In genomic region chr12:51103541-51104042, GRCm38 (mm10) we compare ENCODE assay signal across 25 mouse cellular contexts.
"Had no signal": no experiment of that assay in that cellular context is flagged by ENCODE, and none has a peak within 500 bp of the region (broad histone marks: within the 10 kb centered on the region; RNA-seq: fewer than 3 reads in every experiment).

No protein-coding gene starts in this region.

- H3K27me3 ChIP-seq: heart, embryonic 13.5 days; heart, embryonic 15.5 days; hindbrain, embryonic 13.5 days; hindbrain, embryonic 15.5 days; kidney, embryonic 15.5 days; limb, embryonic 13.5 days had no signal

- H3K9ac ChIP-seq: forebrain, postnatal 0 days; heart, embryonic 13.5 days; heart, embryonic 15.5 days; hindbrain, embryonic 13.5 days; hindbrain, embryonic 15.5 days; kidney, embryonic 15.5 days; limb, embryonic 13.5 days had no signal

- H3K4me3 ChIP-seq: heart, adult 2 months; heart, embryonic 13.5 days; heart, embryonic 15.5 days; hindbrain, embryonic 13.5 days; hindbrain, embryonic 15.5 days; kidney, embryonic 15.5 days; limb, embryonic 13.5 days had no signal

- H3K27ac ChIP-seq: heart, adult 2 months; heart, embryonic 13.5 days; heart, embryonic 15.5 days; hindbrain, embryonic 13.5 days; hindbrain, embryonic 15.5 days; hindbrain, postnatal 0 days; kidney, embryonic 15.5 days; kidney, postnatal 0 days; limb, embryonic 13.5 days had no signal

- ATAC-seq: forebrain, postnatal 0 days; hindbrain, postnatal 0 days; intestine, embryonic 16.5 days had no signal

- DNase-seq: forebrain, postnatal 0 days; gastrocnemius, postnatal 14 days; gastrocnemius, postnatal 36 days; heart, adult 11 months; heart, adult 2 months; heart, postnatal 14 days; heart, postnatal 36 days; kidney, adult 11 months; kidney, adult 2 months; kidney, adult 9 months; kidney, postnatal 14 days; kidney, postnatal 36 days; layer of hippocampus, adult 9-11 months; layer of hippocampus, postnatal 36 days; left cerebral cortex, postnatal 4 days had no signal

- H3K9me3 ChIP-seq: heart, embryonic 13.5 days; heart, embryonic 15.5 days; hindbrain, embryonic 13.5 days; hindbrain, embryonic 15.5 days; kidney, embryonic 15.5 days; limb, embryonic 13.5 days had no signal

- H3K4me2 ChIP-seq: heart, embryonic 11.5 days; heart, embryonic 13.5 days; heart, embryonic 15.5 days; hindbrain, embryonic 13.5 days; hindbrain, embryonic 15.5 days; kidney, embryonic 15.5 days; limb, embryonic 13.5 days had no signal

- H3K36me3 ChIP-seq: heart, embryonic 13.5 days; heart, embryonic 15.5 days; hindbrain, embryonic 13.5 days; hindbrain, embryonic 15.5 days; kidney, embryonic 15.5 days; limb, embryonic 13.5 days had no signal

- H3K4me1 ChIP-seq: heart, embryonic 13.5 days; heart, embryonic 15.5 days; hindbrain, embryonic 13.5 days; hindbrain, embryonic 15.5 days; kidney, embryonic 15.5 days; limb, embryonic 13.5 days had no signal
